Mouse (Mus musculus) forebrain, embryonic 13.5 days (tissue): ENCODE data around the gene Camta1. TPM values are rescaled to one million over a fixed set of nuclear protein-coding genes. Genes with fewer than 3 reads are reported as not detected.

Source experiments
- ATAC-seq: fragments of 200-750 bp; cut with Nextera tagmentation; 2 replicates; pipeline ENCODE4 v1.8.0; 2017
- H3K27ac ChIP-seq: fragments of 300-500 bp; sonication (generic); 2 replicates; pipeline ENCODE4 v1.5.1; 2015; ENCODE audit warnings: inconsistent platforms, mild to moderate bottlenecking, moderate library complexity
- H3K27me3 ChIP-seq: fragments of 300-500 bp; sonication (generic); 2 replicates; pipeline ENCODE4 v1.6.1; 2015; ENCODE audit warnings: mild to moderate bottlenecking, inconsistent platforms
- H3K36me3 ChIP-seq: fragments of 300-500 bp; sonication (generic); 2 replicates; pipeline ENCODE4 v1.6.1; 2015; ENCODE audit warnings: mild to moderate bottlenecking, inconsistent platforms; ENCODE audit not compliant: poor library complexity, severe bottlenecking
- H3K4me1 ChIP-seq: fragments of 300-500 bp; sonication (generic); 2 replicates; pipeline ENCODE4 v1.6.1; 2015; ENCODE audit warnings: inconsistent platforms
- H3K4me2 ChIP-seq: fragments of 300-500 bp; sonication (generic); 2 replicates; pipeline ENCODE4 v1.6.1; 2015; ENCODE audit warnings: inconsistent platforms, mild to moderate bottlenecking, moderate library complexity
- H3K4me3 ChIP-seq: fragments of 300-500 bp; sonication (generic); 2 replicates; pipeline ENCODE4 v1.5.1; 2015; ENCODE audit warnings: mild to moderate bottlenecking, inconsistent platforms
- H3K9ac ChIP-seq: fragments of 300-500 bp; sonication (generic); 2 replicates; pipeline ENCODE4 v1.6.1; 2015; ENCODE audit warnings: mild to moderate bottlenecking, inconsistent platforms
- H3K9me3 ChIP-seq: fragments of 300-500 bp; sonication (generic); replicated peaks from 2 replicates; pipeline ENCODE4 v1.6.1; 2016; ENCODE audit warnings: inconsistent platforms
- WGBS: fragments of 180-500 bp; shearing (Covaris S2); methylation state at CpG from one replicate; pipeline ENCODE4 v1.1.7; 2015; 5-methylcytosine and 5-hydroxymethylcytosine counted together
- polyA plus RNA-seq: library from polyadenylated mRNA; unstranded; fragments of >200 nt; fragmentation: Nextera tagmentation; extraction: Ambion mirVana; gene quantifications from 2 replicates; pipeline ENCODE4 v1.2.1, GENCODE M21; 2015

Gene Camta1
- polyA plus RNA-seq, 1 experiment from 2014 or later = 150 TPM

DNA sequence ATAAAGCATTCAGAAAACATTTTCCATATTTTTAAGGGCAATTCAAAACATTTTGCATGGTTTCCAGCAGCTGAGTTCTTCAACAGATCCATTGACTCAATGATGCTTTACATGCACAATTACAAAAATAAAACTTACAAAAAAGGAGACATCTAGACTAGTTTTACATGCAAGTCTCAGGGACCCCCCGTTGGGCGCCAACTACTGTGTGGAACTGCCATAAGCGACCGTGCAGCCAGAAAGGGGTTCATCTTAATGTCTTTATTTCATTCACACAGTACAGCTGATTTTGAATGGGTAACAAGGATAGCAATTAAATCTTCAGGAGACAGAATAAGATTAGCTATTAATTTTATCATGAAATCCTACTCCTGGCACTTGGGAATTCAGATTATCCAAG lies 802.1 kb downstream of the Camta1 start:
- H3K27me3 ChIP-seq = no peaks in the 10 kb centered on the region
- no peak overlapping the region for H3K4me2 ChIP-seq
- 93% methylated on average over 4 of the region's 4 CpGs for WGBS
- peaks cover 44% of the 10 kb centered on the region for H3K36me3 ChIP-seq
- H3K9ac ChIP-seq = no peak overlapping the region
- no peaks in the 10 kb centered on the region for H3K9me3 ChIP-seq
- ATAC-seq = no peak
- no peak overlapping the region for H3K4me3 ChIP-seq
- H3K4me1 ChIP-seq = peaks cover 21% of the 10 kb centered on the region
- no peak overlapping the region for H3K27ac ChIP-seq

GRCm38 (mm10) chr4:151058634-151059033 lies 803.0 kb downstream of the Camta1 start:
- no peak for ATAC-seq
- 79% methylated on average over 4 of the region's 4 CpGs for WGBS
- Histone ChIP-seq H3K4me3 (peak overlapping the region; percentile 91; the same call in 1 of the 2 replicates), H3K9me3 (no peaks in the 10 kb centered on the region), H3K9ac (peak overlapping the region; percentile 43; the same call in 1 of the 2 replicates), H3K27ac (peak overlapping the region; percentile 64), H3K36me3 (peaks cover 40% of the 10 kb centered on the region), H3K4me2 (peak overlapping the region; percentile 76), H3K4me1 (peaks cover 21% of the 10 kb centered on the region), H3K27me3 (no peaks in the 10 kb centered on the region)

- H3K36me3 ChIP-seq = peaks cover 38% of the 10 kb centered on the region
- H3K4me1 ChIP-seq = peaks cover 21% of the 10 kb centered on the region
- no peaks in the 10 kb centered on the region for H3K27me3 ChIP-seq
- H3K4me2 ChIP-seq = peak within 1 kb of the TSS; percentile 76
- H3K9me3 ChIP-seq = no peaks in the 10 kb centered on the region
- H3K4me3 ChIP-seq = peak within 1 kb of the TSS; percentile 91
- peak; percentile 99 for ATAC-seq
- H3K27ac ChIP-seq = peak within 1 kb of the TSS; percentile 85
- under 1% methylated on average over 114 of the region's 114 CpGs for WGBS
- peak within 1 kb of the TSS; percentile 91 for H3K9ac ChIP-seq
These were observed 804.0 kb downstream of the Camta1 start, which contains the start of gene Vamp3 for GRCm38 (mm10) chr4:151057347-151058321. TSS of gene Vamp3 (minus strand) at chr4:151057963.

GRCm38 (mm10) chr4:151051162-151051561 lies 810.5 kb downstream of the Camta1 start:
- no peak overlapping the region for H3K27ac ChIP-seq
- H3K4me3 ChIP-seq = no peak overlapping the region
- WGBS = 100% methylated on average over 1 of the region's 1 CpGs
- H3K9me3 ChIP-seq = no peaks in the 10 kb centered on the region
- no peak overlapping the region for H3K9ac ChIP-seq
- H3K36me3 ChIP-seq = peaks cover 74% of the 10 kb centered on the region
- ATAC-seq = no peak
- no peaks in the 10 kb centered on the region for H3K27me3 ChIP-seq
- H3K4me1 ChIP-seq = peaks cover 4% of the 10 kb centered on the region; the same call in 1 of the 2 replicates
- H3K4me2 ChIP-seq = no peak overlapping the region

- Histone ChIP-seq H3K27ac (no peak overlapping the region), H3K36me3 (peaks cover 45% of the 10 kb centered on the region), H3K27me3 (peaks cover 7% of the 10 kb centered on the region; the same call in 1 of the 2 replicates), H3K4me3 (no peak overlapping the region), H3K9ac (no peak overlapping the region), H3K9me3 (no peaks in the 10 kb centered on the region), H3K4me1 (peaks cover 14% of the 10 kb centered on the region), H3K4me2 (no peak overlapping the region)
- no peak for ATAC-seq
- WGBS = 90% methylated on average over 3 of the region's 3 CpGs
These were observed 815.2 kb downstream of the Camta1 start for GRCm38 (mm10) chr4:151046524-151046923.

DNA sequence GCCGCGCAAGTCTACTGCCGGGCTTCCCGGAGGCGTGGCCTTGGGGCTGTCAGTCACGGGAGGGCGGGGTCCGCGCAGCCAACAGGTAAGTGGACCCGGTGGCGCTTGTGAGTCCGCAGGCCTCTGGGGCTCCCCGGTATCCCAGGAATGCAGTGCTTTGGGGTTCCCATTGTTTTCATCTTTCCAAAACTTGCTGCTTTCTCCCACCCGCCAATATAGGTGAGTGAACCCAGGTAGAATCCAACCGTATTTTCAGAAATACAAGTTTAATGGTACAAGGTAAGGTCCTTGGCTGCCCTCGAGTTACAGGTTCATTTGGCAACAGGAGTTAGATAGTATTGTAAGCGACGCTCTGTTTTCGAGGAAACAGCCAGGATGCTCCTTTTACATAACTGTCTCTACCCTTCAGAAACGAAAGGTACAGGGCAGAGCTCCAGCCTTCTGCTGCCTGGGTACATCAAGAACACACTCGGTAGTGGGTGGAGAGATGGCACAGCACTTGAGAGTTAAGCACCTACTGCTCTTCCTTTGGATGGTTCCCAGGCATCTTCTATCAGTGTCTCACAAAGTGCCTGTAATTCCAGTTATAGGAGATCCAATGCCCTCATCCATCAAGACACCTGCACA lies 816.6 kb downstream of the Camta1 start:
- Histone ChIP-seq H3K36me3 (peaks cover 36% of the 10 kb centered on the region), H3K4me1 (peaks cover 14% of the 10 kb centered on the region), H3K9ac (peak overlapping the region; percentile 47; the same call in 1 of the 2 replicates), H3K4me3 (peak overlapping the region; percentile 56), H3K27ac (0 out of 2 replicates have a peak overlapping the region, but pooled peaks have one; percentile 7), H3K4me2 (peak overlapping the region; percentile 97), H3K9me3 (no peaks in the 10 kb centered on the region), H3K27me3 (peaks cover 7% of the 10 kb centered on the region; the same call in 1 of the 2 replicates)
- 4% methylated on average over 21 of the region's 21 CpGs for WGBS
- ATAC-seq = peak; percentile 93; the same call in 1 of the 2 replicates

DNA sequence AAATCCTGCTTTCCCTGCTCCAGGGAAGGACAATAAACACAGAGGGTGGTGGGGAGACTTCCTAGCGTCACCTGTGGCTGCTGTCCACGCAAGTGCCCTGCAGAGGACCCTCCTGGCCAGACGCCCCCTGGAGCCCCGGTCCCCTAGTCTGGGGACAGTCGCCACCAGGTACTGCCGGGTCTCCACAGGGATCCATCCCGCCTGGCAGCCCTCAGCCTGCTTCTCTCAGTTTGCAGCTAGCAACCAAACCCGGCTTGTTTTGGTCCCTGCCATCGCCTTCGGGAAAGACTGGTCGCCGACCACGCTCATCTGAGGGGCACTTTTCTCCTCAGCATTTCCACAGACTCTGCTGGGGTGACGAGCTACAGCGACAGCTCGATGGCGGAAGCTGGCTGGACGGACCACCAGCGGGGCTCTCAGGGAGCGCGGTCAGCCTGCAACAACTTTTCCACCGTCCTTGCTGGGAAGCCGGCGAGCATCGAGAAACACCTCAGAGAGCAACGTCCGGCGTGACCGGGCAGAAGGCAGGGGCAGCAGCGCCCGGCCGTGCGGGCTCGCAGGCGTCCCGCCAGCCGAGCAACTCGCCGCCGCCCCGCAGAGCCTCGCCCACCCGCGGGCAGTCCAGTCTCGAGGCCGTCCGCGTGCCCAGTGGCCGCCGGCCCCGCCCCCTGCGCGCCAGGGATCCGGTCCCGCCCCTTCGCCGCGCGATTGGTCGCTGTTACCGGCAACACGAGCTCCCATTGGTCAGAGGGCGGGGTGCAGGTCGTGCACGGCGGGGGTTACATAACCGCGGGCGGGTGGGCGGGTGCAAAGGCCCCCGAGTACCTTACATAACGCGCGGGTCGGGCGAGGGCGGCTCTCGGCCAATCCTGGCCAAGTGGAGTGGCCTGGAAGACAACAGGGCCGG lies 817.4 kb downstream of the Camta1 start, which contains the start of gene Per3:
Per3 (minus strand) TSS at position 629 of the 907 bp plus-strand sequence.
- Histone ChIP-seq H3K27ac (0 out of 2 replicates have a peak within 1 kb of the TSS, but pooled peaks have one; percentile 7), H3K4me2 (peak within 1 kb of the TSS; percentile 97), H3K9ac (peak within 1 kb of the TSS; percentile 67), H3K4me3 (peak within 1 kb of the TSS; percentile 56), H3K4me1 (peaks cover 14% of the 10 kb centered on the region), H3K9me3 (no peaks in the 10 kb centered on the region), H3K36me3 (peaks cover 29% of the 10 kb centered on the region), H3K27me3 (peaks cover 7% of the 10 kb centered on the region; the same call in 1 of the 2 replicates)
- peak; percentile 97 for ATAC-seq
- WGBS = under 1% methylated on average over 65 of the region's 79 CpGs

- Histone ChIP-seq H3K9me3 (no peaks in the 10 kb centered on the region), H3K4me1 (peaks cover 14% of the 10 kb centered on the region), H3K4me2 (peak overlapping the region; percentile 97), H3K27ac (no peak overlapping the region), H3K36me3 (peaks cover 19% of the 10 kb centered on the region), H3K9ac (0 out of 2 replicates have a peak overlapping the region, but pooled peaks have one; percentile 67), H3K4me3 (peak overlapping the region; percentile 56; the same call in 1 of the 2 replicates), H3K27me3 (peaks cover 7% of the 10 kb centered on the region; the same call in 1 of the 2 replicates)
- no peak for ATAC-seq
- WGBS = 45% methylated on average over 5 of the region's 5 CpGs
These were observed 818.4 kb downstream of the Camta1 start for GRCm38 (mm10) chr4:151043281-151043680.

DNA sequence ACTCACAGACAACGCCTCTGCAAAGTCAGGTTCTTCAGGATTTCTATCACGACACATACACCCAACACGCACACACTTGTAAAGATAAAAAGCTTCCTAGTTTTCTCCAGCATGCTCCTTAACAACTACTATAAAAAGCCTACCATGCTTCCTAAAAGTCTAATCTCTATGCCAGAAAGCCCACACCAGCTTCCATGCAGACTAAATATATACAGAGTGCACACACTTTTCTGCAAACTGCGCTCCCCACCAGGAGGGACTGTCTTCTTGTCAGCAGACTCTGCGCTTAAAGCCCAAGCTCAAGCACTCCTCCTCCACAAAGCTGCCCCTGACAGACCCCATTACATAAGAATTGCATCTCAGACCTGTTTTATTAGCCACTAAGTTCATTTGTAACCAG lies 820.2 kb downstream of the Camta1 start:
- Histone ChIP-seq H3K9ac (no peak overlapping the region), H3K4me3 (no peak overlapping the region), H3K4me1 (peaks cover 14% of the 10 kb centered on the region), H3K36me3 (peaks cover 2% of the 10 kb centered on the region), H3K27ac (no peak overlapping the region), H3K27me3 (peaks cover 7% of the 10 kb centered on the region; the same call in 1 of the 2 replicates), H3K4me2 (no peak overlapping the region), H3K9me3 (no peaks in the 10 kb centered on the region)
- ATAC-seq = no peak
- 90% methylated on average over 5 of the region's 5 CpGs for WGBS

- no peak for ATAC-seq
- Histone ChIP-seq H3K27ac (no peak overlapping the region), H3K9me3 (no peaks in the 10 kb centered on the region), H3K9ac (no peak overlapping the region), H3K36me3 (no peaks in the 10 kb centered on the region), H3K4me2 (no peak overlapping the region), H3K27me3 (peaks cover 3% of the 10 kb centered on the region; the same call in 1 of the 2 replicates), H3K4me3 (no peak overlapping the region), H3K4me1 (no peaks in the 10 kb centered on the region)
- 91% methylated on average over 11 of the region's 11 CpGs for WGBS
These were observed 823.9 kb downstream of the Camta1 start for GRCm38 (mm10) chr4:151037800-151038199.

GRCm38 (mm10) chr4:151036521-151036920 lies 825.2 kb downstream of the Camta1 start:
- H3K27ac ChIP-seq = no peak overlapping the region
- no peaks in the 10 kb centered on the region for H3K27me3 ChIP-seq
- WGBS = 87% methylated on average over 7 of the region's 7 CpGs
- no peaks in the 10 kb centered on the region for H3K9me3 ChIP-seq
- no peaks in the 10 kb centered on the region for H3K36me3 ChIP-seq
- no peak overlapping the region for H3K9ac ChIP-seq
- no peak overlapping the region for H3K4me2 ChIP-seq
- no peak overlapping the region for H3K4me3 ChIP-seq
- no peaks in the 10 kb centered on the region for H3K4me1 ChIP-seq
- no peak for ATAC-seq
